ENCODE assay signal across 24 mouse cellular contexts in the genomic region with DNA sequence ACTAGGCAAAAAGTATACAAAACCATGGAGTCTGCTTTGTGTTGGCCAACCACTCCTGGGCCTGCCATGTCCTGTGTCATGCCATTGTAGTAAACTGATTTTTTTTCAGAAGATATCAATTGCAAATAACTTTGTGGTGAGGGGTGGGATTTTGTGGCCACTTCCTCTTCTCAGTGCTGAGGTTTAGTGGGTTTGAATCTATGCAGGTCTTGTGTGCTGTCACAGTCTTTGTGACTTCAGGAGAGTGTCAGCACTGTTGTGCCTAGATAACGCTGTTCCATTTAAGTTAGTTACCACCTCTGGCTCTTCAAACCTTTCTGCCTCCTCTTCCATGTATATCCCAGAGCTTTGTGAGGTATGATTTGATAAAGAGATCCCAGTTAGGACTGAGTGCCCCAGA.
"Had no signal": no experiment of that assay in that cellular context is flagged by ENCODE, and none has a peak within 500 bp of the region (broad histone marks: within the 10 kb centered on the region; RNA-seq: fewer than 3 reads in every experiment).

No protein-coding gene starts in this region.

- H3K27me3 ChIP-seq: kidney, embryonic 15.5 days; limb, embryonic 12.5 days; limb, embryonic 15.5 days; megakaryocyte, embryonic 14.5 days; midbrain, embryonic 13.5 days; neural tube, embryonic 13.5 days; stomach, embryonic 15.5 days had no signal

- H3K4me2 ChIP-seq: kidney, embryonic 15.5 days; limb, embryonic 12.5 days; limb, embryonic 15.5 days; liver, embryonic 11.5 days; lung, embryonic 14.5 days; midbrain, embryonic 13.5 days; neural tube, embryonic 13.5 days; stomach, embryonic 15.5 days had no signal

- DNase-seq: kidney, adult 8-10 months; kidney, postnatal 10 days; kidney, postnatal 4 days; left cerebral cortex, postnatal 4 days; liver, postnatal 0 days; retina, postnatal 1 day; right cerebral cortex, postnatal 25 days; spleen, adult 18-20 months; thymus, adult 2 months; thymus, postnatal 14 days; thymus, postnatal 4 days had no signal

- H3K36me3 ChIP-seq: kidney, embryonic 15.5 days; limb, embryonic 12.5 days; limb, embryonic 15.5 days; midbrain, embryonic 10.5 days; midbrain, embryonic 13.5 days; neural tube, embryonic 13.5 days; stomach, embryonic 15.5 days had no signal

- ATAC-seq: liver, postnatal 0 days; midbrain, embryonic 13.5 days; midbrain, embryonic 16.5 days had no signal

- H3K9me3 ChIP-seq: kidney, embryonic 15.5 days; limb, embryonic 12.5 days; limb, embryonic 15.5 days; megakaryocyte, embryonic 14.5 days; midbrain, embryonic 10.5 days; midbrain, embryonic 13.5 days; neural tube, embryonic 13.5 days; stomach, embryonic 15.5 days had no signal

- H3K4me1 ChIP-seq: kidney, embryonic 15.5 days; limb, embryonic 12.5 days; limb, embryonic 15.5 days; megakaryocyte, embryonic 14.5 days; midbrain, embryonic 13.5 days; neural tube, embryonic 13.5 days; stomach, embryonic 15.5 days had no signal

- H3K27ac ChIP-seq: kidney, embryonic 15.5 days; limb, embryonic 12.5 days; limb, embryonic 15.5 days; liver, embryonic 14.5 days; midbrain, embryonic 10.5 days; midbrain, embryonic 13.5 days; neural tube, embryonic 13.5 days; stomach, embryonic 15.5 days had no signal

- H3K4me3 ChIP-seq: kidney, embryonic 15.5 days; limb, embryonic 12.5 days; limb, embryonic 15.5 days; megakaryocyte, embryonic 14.5 days; midbrain, embryonic 10.5 days; midbrain, embryonic 13.5 days; myocyte; neural tube, embryonic 13.5 days; stomach, embryonic 15.5 days had no signal

- H3K9ac ChIP-seq: kidney, embryonic 15.5 days; limb, embryonic 12.5 days; limb, embryonic 15.5 days; liver, embryonic 14.5 days; liver, postnatal 0 days; lung, embryonic 14.5 days; midbrain, embryonic 13.5 days; neural tube, embryonic 13.5 days; stomach, embryonic 15.5 days had no signal
